Mouse (Mus musculus) liver, postnatal 0 days (tissue): ENCODE results near the gene Lnx2. TPM values are rescaled to one million over a fixed set of nuclear protein-coding genes. Genes with fewer than 3 reads are reported as not detected.

ENCODE experiments used
- ATAC-seq: fragments of 200-750 bp; cut with Nextera tagmentation; 2 replicates; pipeline ENCODE4 v1.8.0; 2017; ENCODE audit warnings: mild to moderate bottlenecking, moderate library complexity
- DNase-seq: peaks from one replicate; pipeline ENCODE4 v3.0.0-alpha.2; 2016
- H3K27ac ChIP-seq: fragments of 300-500 bp; sonication (generic); 2 replicates; pipeline ENCODE4 v1.5.1; 2014; ENCODE audit warnings: antibody characterized with exemption, moderate library complexity, mild to moderate bottlenecking, low read depth
- H3K27me3 ChIP-seq: fragments of 300-500 bp; sonication (generic); 2 replicates; pipeline ENCODE4 v1.6.1; 2014; ENCODE audit warnings: low read length, control low read depth, mixed read lengths; ENCODE audit not compliant: insufficient read depth
- H3K36me3 ChIP-seq: fragments of 300-500 bp; sonication (generic); replicated peaks from 2 replicates; pipeline ENCODE4 v1.6.1; 2014; ENCODE audit warnings: mild to moderate bottlenecking, control low read depth, low read length, moderate library complexity, mixed read lengths; ENCODE audit not compliant: insufficient read depth
- H3K4me1 ChIP-seq: fragments of 300-500 bp; sonication (generic); 2 replicates; pipeline ENCODE4 v1.6.1; 2014; ENCODE audit warnings: antibody characterized with exemption, mild to moderate bottlenecking, control low read depth; ENCODE audit not compliant: insufficient read depth
- H3K4me2 ChIP-seq: fragments of 300-500 bp; sonication (generic); 2 replicates; pipeline ENCODE4 v1.6.1; 2014; ENCODE audit warnings: low read depth, mild to moderate bottlenecking, low read length, moderate library complexity, mixed read lengths
- H3K4me3 ChIP-seq: fragments of 300-500 bp; sonication (generic); 2 replicates; pipeline ENCODE4 v1.5.1; 2014; ENCODE audit warnings: low read depth, low read length
- H3K9ac ChIP-seq: fragments of 300-500 bp; sonication (generic); replicated peaks from 2 replicates; pipeline ENCODE4 v1.6.1; 2014; ENCODE audit warnings: mild to moderate bottlenecking, moderate library complexity
- H3K9me3 ChIP-seq: fragments of 300-500 bp; sonication (generic); 2 replicates; pipeline ENCODE4 v1.6.1; 2016; ENCODE audit warnings: mild to moderate bottlenecking, control low read depth, low read length, mixed read lengths
- CTCF ChIP-seq: sonication (generic); IDR thresholded peaks from 2 replicates; pipeline ENCODE4 v1.5.1; 2016; ENCODE audit warnings: antibody characterized with exemption, low read depth
- EP300 ChIP-seq: IDR thresholded peaks from 2 replicates; pipeline ENCODE4 v1.6.1; 2016; ENCODE audit warnings: antibody characterized with exemption, low read depth, mild to moderate bottlenecking
- WGBS: fragments of 180-500 bp; shearing (Covaris S2); extraction: QIAGEN DNeasy Blood & Tissue Kit; methylation state at CpG from one replicate; pipeline ENCODE4 v1.1.7; 2014; ENCODE audit not compliant: insufficient replicate concordance; 5-methylcytosine and 5-hydroxymethylcytosine counted together
- polyA plus RNA-seq: library from polyadenylated mRNA; unstranded; fragments of >200 nt; fragmentation: Nextera tagmentation; extraction: Ambion mirVana; gene quantifications from 2 replicates; pipeline ENCODE4 v1.2.1, GENCODE M21; 2015

Gene Lnx2
- polyA plus RNA-seq, 1 experiment from 2014 or later, result 5.4 TPM

GRCm38 (mm10) chr5:147063215-147063661, 13.1 kb downstream of the Lnx2 start:
- Histone ChIP-seq H3K9ac (no peak overlapping the region), H3K27ac (no peak overlapping the region), H3K4me1 (peaks cover 11% of the 10 kb centered on the region), H3K9me3 (no peaks in the 10 kb centered on the region), H3K27me3 (no peaks in the 10 kb centered on the region), H3K4me2 (no peak overlapping the region), H3K4me3 (no peak overlapping the region), H3K36me3 (no peaks in the 10 kb centered on the region)
- TF ChIP-seq CTCF (no peak), EP300 (no peak)
- WGBS, result 58% methylated on average over 8 of the region's 8 CpGs
- no peak for ATAC-seq
- DNase-seq, result no peak

GRCm38 (mm10) chr5:147060024-147060423, 16.4 kb downstream of the Lnx2 start:
- H3K9ac ChIP-seq, result no peak overlapping the region
- TF ChIP-seq EP300 (no peak), CTCF (no peak)
- no peaks in the 10 kb centered on the region for H3K27me3 ChIP-seq
- peaks cover 26% of the 10 kb centered on the region for H3K4me1 ChIP-seq
- H3K4me3 ChIP-seq, result no peak overlapping the region
- DNase-seq (no peak), ATAC-seq (no peak)
- no peaks in the 10 kb centered on the region for H3K9me3 ChIP-seq
- no peak overlapping the region for H3K27ac ChIP-seq
- no peaks in the 10 kb centered on the region for H3K36me3 ChIP-seq
- 70% methylated on average over 2 of the region's 2 CpGs for WGBS
- no peak overlapping the region for H3K4me2 ChIP-seq

GRCm38 (mm10) chr5:147059319-147059718, 17.1 kb downstream of the Lnx2 start:
- Histone ChIP-seq H3K36me3 (no peaks in the 10 kb centered on the region), H3K27me3 (no peaks in the 10 kb centered on the region), H3K9me3 (no peaks in the 10 kb centered on the region), H3K4me3 (no peak overlapping the region), H3K27ac (no peak overlapping the region), H3K9ac (no peak overlapping the region), H3K4me2 (no peak overlapping the region), H3K4me1 (peaks cover 26% of the 10 kb centered on the region)
- WGBS, result 52% methylated on average over 9 of the region's 9 CpGs
- ATAC-seq (peak; percentile 36), DNase-seq (no peak)
- no peak for TF ChIP-seq CTCF
- TF ChIP-seq EP300, result no peak

GRCm38 (mm10) chr5:147058661-147059060, 17.7 kb downstream of the Lnx2 start:
- Histone ChIP-seq H3K27ac (peak overlapping the region; percentile 67), H3K9me3 (no peaks in the 10 kb centered on the region), H3K9ac (no peak overlapping the region), H3K4me2 (no peak overlapping the region), H3K36me3 (no peaks in the 10 kb centered on the region), H3K27me3 (no peaks in the 10 kb centered on the region), H3K4me1 (peaks cover 29% of the 10 kb centered on the region), H3K4me3 (no peak overlapping the region)
- DNase-seq (no peak), ATAC-seq (no peak)
- no peak for TF ChIP-seq EP300
- no peak for TF ChIP-seq CTCF
- WGBS, result 82% methylated on average over 5 of the region's 5 CpGs

GRCm38 (mm10) chr5:147057626-147058414, 18.6 kb downstream of the Lnx2 start:
- Histone ChIP-seq H3K4me2 (no peak overlapping the region; the same call in 1 of the 2 replicates), H3K4me1 (peaks cover 36% of the 10 kb centered on the region), H3K9ac (no peak overlapping the region), H3K9me3 (no peaks in the 10 kb centered on the region), H3K4me3 (no peak overlapping the region), H3K27me3 (no peaks in the 10 kb centered on the region), H3K36me3 (no peaks in the 10 kb centered on the region), H3K27ac (peak overlapping the region; percentile 82)
- TF ChIP-seq CTCF (0 out of 2 replicates have a peak, but pooled peaks have one; percentile 6), EP300 (no peak)
- WGBS, result 64% methylated on average over 9 of the region's 9 CpGs
- DNase-seq, result no peak
- peak; percentile 62 for ATAC-seq

GRCm38 (mm10) chr5:147056712-147057290, 19.6 kb downstream of the Lnx2 start:
- H3K4me2 ChIP-seq, result no peak overlapping the region
- peak overlapping the region; percentile 82 for H3K27ac ChIP-seq
- no peaks in the 10 kb centered on the region for H3K27me3 ChIP-seq
- H3K9me3 ChIP-seq, result no peaks in the 10 kb centered on the region
- TF ChIP-seq EP300, result no peak
- no peak for TF ChIP-seq CTCF
- WGBS, result 59% methylated on average over 10 of the region's 10 CpGs
- DNase-seq, result no peak
- peaks cover 46% of the 10 kb centered on the region for H3K4me1 ChIP-seq
- 0 out of 2 replicates have a peak, but pooled peaks have one; percentile 23 for ATAC-seq
- H3K9ac ChIP-seq, result no peak overlapping the region
- H3K36me3 ChIP-seq, result no peaks in the 10 kb centered on the region
- H3K4me3 ChIP-seq, result no peak overlapping the region
